Mouse (Mus musculus) kidney, postnatal 36 days (tissue): ENCODE data around the gene Cnot2.
"Not testable (repeated sequence)": the region's sequence is repeated elsewhere in the genome, so short reads cannot be mapped to it uniquely, and the experiment has no call there.

Experiments used
- DNase-seq, 2 experiments: peaks; one replicate each; pipeline ENCODE4 v3.0.0; 2021 to 2022; ENCODE audit warnings: mixed read lengths in 2 of 2

Cnot2 gene

DNA sequence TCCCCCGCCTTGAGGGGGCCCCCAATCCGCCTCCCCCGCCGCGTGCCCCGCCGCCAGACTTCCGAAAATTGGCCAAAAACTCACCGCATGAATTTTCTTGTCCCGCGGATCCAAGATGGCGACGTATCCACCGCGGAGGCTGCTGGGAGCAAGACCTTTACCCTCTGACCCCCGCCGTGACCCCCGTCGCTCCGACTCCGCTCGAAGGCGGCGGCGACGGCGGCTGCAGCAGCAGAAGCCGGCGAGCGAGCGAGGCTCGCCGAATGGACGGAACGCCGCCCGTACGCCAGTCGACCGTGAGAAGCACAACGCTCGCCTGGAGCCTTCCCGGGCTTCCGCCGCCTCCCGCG lies at the start of gene Cnot2:
Gene Cnot2, minus strand, starts transcription at position 143 of the 350 bp plus-strand sequence.
- DNase-seq = peak; percentile 95 to 98

DNA sequence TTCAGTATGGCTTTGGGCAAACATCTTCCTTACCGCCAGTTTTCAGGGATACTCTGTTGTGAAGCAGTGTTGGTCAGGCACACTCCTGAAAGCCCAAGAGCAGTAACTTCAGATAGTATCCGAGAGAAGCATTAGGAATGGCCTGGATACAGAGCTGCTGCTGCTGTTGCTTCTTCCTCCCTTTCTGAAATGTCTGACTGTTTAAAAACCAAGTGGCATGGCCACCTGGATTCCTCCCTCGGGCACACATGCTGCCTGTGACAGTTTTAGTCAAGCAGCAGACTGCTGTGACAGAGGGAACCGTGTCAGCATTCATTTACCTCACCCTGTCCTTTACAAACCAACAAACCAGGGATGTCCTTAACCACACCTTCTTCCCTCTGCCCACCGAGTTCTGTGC lies 47.6 kb upstream of the Cnot2 start:
- no peak for DNase-seq

DNA sequence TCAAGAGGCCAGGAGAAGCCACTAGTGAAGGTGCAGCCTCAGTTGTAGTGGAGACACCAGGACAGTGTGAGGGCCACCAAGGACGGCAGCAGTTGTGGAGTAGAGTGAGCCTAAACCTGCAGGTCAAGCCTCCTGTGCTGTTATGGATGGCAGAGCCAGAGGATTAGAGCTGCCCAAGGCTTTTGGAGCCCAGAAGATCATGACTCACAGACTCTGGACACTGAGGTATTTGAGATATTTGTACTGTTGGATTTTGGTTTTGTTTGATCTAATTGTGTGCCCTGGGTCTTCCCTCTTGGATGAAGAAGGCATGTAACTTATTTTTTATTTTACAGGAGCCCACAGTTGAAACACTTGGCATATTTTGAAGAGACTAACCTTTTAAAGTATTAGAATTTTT lies 44.7 kb upstream of the Cnot2 start:
- no peak for DNase-seq

DNA sequence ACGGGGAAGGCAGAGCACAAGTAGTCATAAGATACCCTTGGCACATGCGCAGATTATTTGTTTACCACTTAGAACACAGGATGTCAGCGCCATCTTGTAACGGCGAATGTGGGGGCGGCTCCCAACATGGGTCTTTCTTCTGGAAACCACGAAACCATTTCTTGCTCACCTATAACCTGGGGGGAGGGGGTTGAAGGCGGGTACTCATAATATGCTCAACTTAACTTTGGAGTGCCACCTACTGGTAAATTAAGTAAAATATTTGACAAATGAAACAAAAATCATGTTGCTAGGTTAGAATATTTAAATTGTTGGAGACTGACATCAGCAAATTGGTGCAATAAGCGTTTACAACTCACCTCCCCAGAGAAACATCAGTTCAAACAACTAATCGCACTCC lies 31.9 kb upstream of the Cnot2 start:
- DNase-seq = not testable (repeated sequence)

DNA sequence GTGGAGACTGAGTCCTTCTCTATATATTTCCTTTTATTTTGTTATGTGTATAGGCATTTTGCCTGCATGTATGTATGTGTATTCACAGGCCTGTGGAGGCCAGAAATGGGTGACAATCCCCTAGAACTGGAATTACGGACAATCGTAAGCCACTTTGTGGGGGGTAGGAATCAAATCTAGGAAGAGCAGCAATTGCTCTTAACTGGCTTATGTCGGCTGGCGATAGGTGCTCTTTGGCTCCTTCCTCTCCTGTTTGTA lies 23.5 kb upstream of the Cnot2 start:
- DNase-seq = no peak

DNA sequence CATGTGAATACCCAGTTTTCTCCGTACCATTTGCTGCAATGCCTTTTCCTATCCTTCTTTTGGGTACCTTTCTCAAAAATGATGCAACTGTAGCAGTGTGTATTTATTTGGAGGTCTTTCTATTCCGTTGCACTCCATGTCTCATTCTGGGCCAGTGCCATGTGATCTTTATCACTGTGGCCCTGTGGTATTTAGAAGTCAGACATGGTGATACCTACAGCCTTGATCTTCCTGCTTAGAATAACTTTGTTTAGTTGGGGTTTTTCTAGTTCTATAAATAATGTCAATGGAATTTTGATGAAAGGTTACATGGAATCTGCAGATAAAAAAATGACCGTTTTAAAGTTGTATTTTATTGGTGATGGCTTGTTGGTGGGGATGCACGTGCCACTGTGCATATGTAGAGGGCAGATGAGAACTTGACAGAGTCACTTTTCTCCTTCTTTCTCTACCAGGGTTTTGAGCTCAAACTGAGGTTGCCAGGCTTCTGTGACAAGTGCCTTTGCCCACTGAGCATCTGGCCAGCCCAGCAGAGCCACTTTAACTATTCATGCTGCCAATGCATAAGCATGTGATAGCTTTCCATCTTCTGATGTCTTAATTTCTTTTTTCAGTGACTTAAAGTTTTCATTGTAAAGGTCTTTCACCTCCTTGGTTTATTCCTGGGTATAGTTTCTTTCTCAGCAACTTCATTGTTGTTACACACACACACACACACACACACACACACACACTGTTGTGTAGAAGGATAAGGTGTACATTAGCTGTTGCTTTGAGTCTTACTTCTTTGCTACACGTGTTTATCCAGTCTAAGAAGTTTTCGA lies 23.0 kb upstream of the Cnot2 start:
- no peak for DNase-seq

DNA sequence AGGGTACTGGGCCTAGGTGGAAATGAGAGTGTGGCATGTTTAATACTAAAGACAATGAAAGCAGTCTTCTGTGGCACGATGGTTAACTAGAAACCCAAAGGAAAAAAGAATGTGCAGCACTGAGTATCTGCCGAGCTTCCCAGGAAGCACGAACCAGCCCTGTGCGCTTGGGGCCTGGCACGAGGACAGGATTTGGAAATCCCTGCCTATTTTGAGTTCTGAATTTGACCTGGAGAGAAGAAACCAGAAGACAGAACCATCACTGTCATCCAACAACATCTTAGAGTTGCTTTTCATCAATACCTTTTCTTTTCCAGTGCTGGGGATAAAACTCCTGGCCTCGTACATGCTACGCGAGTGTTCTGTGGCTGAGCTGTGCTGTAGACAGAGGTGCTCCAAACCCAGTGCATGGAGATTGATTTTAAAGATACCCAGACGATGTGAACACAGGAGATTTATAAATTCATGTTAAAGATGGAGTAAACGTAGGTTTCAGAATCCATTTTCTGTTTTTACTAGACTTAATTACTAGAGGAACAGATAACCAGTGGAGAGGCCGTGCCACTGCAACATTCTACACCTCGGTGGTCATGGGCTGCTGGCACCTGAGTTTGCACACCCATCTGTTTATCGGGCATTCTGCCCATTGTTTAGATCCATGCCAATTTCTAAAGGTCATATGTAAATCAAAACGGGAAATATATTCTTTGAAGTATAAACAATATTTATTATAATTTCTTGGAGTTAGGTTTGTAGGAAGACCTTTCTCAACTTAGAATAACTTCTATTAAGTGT lies 17.9 kb upstream of the Cnot2 start:
- no peak for DNase-seq

DNA sequence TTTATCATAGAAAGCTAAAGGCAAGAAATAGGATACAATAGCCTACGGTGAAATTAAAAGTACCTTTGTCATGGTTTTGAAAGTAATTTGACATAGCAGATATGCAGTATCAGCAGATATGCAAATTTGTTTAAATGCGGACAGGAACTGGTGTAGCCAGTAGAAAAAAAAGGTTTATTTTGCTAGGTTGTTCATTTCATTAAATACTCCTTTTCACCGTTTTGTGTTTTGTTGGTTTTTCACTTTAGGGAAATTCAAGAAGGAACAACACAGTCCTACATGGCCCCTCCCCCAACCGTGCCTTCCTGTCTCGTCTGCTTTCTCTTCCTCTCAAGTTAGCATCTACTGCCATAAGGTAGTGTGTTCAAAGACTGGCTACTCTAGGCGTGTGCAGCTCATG lies 1.4 kb upstream of the Cnot2 start:
- DNase-seq = peak; percentile 26 to 60

DNA sequence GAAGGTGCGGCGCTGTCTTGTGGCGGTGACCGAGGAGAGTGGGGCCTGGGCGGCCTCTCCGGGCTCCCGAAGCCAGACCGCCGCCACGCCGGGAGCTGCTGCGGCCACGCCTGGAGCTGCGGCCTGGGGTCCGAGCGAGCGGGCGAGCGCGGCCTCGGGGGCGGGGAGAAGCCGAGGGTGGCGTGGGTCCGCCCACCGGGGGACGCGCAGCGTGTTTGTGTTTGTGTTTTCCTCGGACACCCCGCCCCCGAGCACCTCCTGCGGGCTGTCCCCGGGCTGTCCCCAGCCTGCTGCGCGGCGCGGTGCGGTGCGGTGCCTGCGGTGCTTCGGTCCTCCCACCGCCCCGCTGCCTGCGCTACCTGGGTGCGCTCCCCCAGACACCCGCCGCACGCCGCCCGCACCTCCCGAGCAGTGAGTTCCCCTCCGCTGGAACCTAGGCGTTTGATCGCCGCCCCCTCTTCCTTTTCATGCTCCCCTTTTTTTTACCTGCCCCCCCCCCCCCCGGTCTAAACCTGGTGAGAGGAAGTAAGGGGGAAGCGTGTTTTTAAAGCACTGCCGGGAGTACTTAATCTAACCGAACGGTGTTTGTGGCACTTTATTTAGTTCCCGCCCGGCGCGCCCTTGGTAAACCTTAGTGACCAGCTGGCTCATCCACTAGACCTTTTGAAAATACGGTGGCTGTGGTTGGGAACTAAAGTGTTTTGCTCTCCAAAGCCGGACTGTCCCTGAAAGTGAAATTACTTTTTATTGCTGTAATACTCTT lies 589 bp upstream of the Cnot2 start:
- DNase-seq = peak; percentile 71 to 84

DNA sequence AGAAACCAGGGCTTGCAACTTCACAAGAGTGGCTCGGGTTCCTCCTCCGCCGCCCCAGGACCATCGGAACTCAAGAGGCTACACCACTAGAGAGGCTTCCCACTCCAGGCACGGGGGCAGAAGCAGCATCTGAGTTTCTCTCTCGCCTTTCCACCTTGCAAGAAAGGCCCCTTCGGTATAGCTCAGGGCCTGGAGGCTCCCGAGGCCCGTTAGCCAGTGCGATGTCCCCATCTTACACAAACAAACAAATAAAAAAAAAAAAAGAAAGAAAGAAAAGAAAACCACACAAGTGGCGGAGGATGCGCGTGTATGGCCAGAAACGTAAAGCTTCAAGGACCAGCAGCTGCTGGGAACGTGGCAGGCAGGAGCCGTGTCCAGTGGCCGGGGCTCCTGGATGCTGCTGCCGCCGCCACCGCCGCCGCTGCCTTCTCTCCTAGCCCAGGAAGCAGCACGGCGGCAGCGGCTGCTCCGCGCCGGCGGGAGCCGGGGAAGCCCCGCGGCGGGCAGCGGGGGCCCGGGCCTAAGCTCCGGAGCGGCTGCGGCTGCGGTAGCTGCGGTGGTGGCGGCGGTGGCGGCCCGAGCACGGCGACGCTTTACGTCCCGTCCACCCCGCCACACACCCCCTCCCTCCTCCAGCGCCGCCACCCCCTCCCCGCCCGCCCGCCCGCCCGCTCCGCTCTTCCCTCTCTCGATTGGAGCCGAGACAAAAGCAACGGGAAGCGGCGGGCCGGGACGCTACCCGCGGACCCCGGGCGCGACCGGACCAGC lies 536 bp downstream of the Cnot2 start:
- peak; percentile 30 to 70 for DNase-seq

DNA sequence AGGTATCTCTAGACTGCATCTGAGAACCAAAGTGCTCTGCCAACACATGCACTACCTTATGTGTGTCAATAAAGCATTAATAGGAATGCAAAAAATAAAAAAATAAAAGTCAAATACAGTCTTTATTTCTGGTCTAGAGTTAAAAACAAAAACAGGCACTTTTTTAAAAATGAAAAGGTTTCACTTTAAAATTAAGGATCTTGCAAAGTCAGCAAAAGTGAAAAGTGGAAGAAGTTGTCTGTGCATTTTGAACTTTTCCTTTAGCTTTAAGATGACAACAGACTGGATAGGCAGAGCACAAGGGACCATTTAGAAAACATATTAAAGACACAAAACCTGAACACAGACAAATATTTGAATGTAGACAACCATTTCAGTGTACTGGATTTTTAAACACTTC lies 1.8 kb downstream of the Cnot2 start:
- DNase-seq = no peak

DNA sequence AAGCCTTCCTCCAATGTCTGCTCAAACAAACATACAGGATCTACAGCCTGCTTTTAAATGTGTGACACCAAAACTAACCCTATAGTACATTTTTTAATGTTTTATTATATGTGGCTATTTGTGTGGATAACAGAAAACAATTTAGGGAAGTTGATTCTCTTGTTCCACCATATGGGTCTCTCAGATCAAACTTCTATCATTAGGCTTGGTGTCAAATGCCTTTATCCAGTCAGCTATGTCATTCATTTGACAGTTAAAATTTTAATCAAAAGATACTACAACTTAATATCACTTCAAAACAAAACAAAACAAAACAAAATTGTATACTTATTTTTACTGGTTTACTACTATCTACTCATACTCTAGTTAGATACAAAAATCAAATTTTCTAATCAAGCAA lies 2.9 kb downstream of the Cnot2 start:
- no peak for DNase-seq

DNA sequence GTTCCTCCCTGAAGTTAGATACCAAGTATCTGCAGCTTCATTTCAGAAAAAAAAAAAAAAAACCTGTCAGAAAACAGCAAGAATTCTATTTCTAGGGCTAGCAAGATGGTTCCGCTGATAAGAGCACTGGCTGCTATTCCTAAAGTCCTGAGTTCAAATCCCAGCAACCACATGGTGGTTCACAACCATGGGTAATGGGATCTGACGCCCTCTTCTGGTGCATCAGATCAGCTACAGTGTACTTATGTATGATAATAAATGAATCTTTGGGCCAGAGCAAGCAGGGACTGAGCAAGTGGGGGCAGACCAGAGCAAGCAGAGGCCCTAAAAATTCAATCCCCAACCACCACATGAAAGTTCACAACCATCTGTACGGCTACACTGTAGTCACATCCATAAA lies 4.1 kb downstream of the Cnot2 start:
- no peak for DNase-seq

DNA sequence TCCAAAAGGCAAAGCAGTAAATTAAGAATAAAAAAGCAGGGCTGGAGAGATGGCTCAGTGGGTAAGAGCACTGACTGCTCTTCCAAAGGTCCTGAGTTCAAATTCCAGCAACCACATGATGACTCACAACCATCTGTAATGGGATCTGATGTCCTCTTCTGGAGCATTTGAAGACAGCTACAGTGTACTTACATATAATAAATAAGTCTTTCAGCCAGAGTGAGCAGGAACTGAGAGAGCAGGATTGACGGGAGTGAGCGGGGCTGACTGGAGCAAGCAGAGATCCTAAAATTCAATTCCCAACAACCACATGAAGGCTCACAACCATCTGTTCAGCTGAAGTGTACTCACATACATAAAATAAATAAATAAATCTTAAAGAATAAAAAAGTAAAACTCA lies 5.2 kb downstream of the Cnot2 start:
- not testable (repeated sequence) for DNase-seq

DNA sequence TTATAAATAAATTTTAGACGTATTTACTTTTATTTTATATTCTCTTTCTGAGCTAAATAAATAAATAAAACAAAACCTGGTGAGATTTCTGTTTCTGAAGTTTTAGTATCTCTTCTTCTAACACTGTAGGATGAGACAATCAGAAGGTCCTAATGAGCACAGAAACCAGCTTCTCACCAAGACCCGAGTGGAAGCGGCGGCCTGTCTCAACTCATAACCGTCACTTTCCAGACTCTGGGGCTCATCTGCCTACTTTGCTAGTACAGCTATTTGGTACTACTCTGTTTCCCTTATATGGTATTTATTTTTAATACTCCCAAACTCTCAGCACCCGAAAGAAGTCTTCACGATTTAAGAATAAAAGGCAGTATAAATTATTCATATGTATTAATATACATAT lies 10.8 kb downstream of the Cnot2 start:
- no peak for DNase-seq

DNA sequence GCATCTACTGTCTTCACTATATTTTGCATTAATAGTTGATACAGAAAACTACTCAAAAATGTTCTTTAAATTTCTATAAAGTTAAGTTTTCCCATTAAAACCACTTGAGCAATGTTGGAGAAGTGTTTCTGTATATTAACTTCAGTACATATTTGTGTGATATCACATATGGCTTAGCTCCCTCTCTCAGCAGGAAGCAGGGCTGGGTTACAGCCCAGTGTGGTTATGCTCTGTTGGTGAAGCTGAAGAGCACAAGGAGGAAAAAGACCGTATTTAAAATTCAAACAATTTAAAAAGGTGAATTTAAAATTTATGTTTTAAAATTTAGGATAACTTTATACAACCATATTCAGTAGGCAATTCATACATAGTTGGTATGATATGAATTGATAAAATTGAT lies 12.8 kb downstream of the Cnot2 start:
- DNase-seq = no peak

DNA sequence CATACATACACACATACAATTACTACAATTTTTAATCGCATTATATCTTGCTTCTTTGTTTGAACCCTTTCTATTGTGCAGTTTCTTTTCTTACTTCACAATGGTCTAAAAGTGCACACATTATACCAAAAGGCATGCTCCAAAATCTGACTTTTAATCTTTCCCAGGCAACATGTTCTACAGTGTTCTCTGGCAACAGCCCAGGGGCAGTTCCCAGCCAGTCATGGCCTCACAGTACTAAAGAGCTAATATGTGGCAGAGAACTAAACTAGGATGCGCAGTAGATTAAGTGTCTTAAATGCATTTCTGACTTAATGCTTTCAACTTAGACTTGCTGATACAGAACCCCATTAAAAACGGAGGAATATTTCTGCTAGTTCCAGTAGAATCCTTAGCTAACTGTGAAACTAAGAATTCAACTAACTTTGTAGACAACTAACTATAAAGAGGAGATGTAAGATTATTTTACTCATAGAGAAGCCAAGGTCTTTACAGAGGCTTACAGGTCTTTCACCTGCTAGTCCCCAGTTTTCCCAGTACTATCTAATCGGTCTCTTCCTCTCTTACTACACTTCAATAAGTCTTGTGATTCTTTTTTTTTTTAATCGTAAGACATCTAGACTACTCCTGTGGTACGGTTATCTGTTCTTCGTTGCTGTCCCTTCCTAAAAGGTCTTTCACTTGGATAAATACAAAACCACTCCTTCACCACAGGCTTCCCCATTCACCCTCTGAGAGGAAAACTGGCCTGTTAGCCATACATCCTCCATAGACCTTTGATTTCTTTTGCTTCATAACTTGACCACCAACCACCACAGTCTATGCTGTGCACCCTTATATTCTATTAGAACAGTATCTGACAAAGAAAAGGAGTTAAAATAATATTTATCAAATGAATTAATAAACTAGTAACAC lies 13.6 kb downstream of the Cnot2 start:
- peak in 1 of 2 experiments; percentile 62 for DNase-seq

DNA sequence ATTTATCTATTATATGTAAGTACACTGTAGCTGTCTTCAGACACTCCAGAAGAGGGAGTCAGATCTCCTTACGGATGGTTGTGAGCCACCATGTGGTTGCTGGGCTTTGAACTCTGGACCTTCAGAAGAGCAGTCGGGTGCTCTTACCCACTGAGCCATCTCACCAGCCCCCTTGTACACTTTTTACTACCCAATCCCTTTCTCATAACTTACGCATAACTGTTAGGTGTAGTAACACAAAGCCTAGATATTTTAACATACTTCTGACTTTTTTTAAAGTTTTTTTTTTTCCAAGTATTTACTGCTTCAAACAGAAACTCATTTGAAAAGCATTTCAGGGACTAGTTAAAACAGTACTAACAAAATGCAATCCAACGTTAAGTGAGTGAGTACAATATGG lies 14.8 kb downstream of the Cnot2 start:
- DNase-seq = not testable (repeated sequence)

DNA sequence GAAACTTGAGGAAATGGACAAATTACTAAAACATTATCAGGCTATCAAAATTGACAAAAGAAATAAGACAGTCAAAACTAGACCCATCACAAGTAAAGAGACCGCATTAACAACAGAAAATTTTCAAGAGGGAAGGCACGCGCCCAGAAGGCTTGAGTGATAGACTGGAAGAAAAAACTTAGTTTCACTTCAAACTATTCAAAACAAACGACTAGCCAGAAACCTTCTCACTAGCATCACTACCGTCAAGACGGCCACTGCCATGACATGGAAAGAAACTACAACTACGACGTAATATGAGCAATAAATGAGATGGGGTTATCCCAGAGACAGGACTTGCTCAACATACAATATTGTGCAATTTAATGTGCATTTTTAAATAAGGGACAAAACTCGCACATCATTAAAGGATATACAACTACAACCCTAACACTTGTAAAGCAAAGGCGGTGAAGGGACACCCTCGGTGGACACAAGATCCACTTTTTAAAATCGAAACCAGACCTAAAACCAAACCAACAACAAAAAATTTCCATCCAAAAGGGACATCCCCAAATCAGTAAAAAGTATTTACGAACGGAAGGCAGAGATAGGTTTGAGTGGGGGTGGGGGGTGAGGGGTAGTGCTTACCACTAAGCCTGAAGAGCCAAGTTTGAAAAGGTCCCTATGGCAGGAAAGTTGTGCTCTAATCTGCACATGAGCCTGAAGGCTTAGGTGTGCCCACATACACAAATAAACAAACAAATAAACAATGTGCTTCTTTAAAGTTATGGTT lies 16.3 kb downstream of the Cnot2 start:
- no peak for DNase-seq

DNA sequence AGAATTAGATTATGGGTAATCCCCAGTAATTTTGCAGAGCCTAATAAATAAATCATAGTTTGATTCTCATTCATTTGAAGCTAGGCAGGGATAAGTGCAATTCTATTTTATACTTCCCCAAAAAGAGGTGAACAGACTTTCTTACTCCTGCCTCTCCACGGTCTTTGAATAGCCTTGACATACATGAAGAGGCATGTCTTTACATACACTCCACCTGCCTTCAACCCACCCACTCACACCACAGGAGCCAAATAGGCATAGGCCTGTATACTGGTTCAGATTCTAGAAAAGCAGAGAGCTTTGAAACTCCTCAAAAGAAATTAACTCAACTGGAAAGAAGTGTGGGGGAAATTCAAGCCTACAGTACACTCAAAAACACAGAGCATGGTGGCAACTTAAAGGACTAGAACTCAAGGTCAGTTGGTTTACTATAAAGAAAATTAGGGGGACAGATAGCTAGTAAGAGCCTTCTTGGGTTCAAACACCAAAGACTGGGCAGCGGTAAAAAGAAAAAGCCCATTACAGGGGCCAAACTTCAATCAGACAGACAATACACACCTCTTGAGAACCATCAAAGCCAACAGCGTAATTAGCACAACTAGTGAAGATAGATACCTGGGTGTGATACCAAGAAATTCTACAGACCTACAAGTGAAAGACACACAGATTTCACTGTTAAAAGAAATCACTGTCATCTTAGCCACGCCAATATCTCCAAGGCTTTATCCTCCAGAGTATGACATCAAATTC lies 18.4 kb downstream of the Cnot2 start:
- DNase-seq = no peak
